Mouse (Mus musculus): ENCODE data around the gene Otx1.

The Otx1 gene

GRCm38 (mm10) chr11:22002783-22003340 is at the start of gene Otx1:
Otx1 (minus strand) TSS chr11:22002897.
- DNase-seq (ENCODE audit: low spot score) = peak; percentile 30

- DNase-seq (ENCODE audit: low spot score) = no peak
These were observed 48.2 kb upstream of the Otx1 start for GRCm38 (mm10) chr11:22050864-22051263.

GRCm38 (mm10) chr11:22039854-22040426 is 37.2 kb upstream of the Otx1 start:
- no peak for DNase-seq (ENCODE audit: low spot score)

GRCm38 (mm10) chr11:22034564-22035105 is 31.9 kb upstream of the Otx1 start:
- DNase-seq (ENCODE audit: low spot score) = no peak

- no peak for DNase-seq (ENCODE audit: low spot score)
These were observed 30.9 kb upstream of the Otx1 start for GRCm38 (mm10) chr11:22033582-22033981.

GRCm38 (mm10) chr11:22020602-22021001 is 17.9 kb upstream of the Otx1 start:
- DNase-seq (ENCODE audit: low spot score) = no peak

- DNase-seq (ENCODE audit: low spot score) = no peak
These were observed 14.7 kb upstream of the Otx1 start for GRCm38 (mm10) chr11:22017444-22017843.

- no peak for DNase-seq (ENCODE audit: low spot score)
These were observed 13.6 kb upstream of the Otx1 start for GRCm38 (mm10) chr11:22016341-22016740.

GRCm38 (mm10) chr11:22008817-22009216 is 6.1 kb upstream of the Otx1 start:
- no peak for DNase-seq (ENCODE audit: low spot score)

GRCm38 (mm10) chr11:22008129-22008596 is 5.5 kb upstream of the Otx1 start:
- peak; percentile 44 for DNase-seq (ENCODE audit: low spot score)

GRCm38 (mm10) chr11:22007781-22008110 is 5.0 kb upstream of the Otx1 start:
- DNase-seq (ENCODE audit: low spot score) = no peak

GRCm38 (mm10) chr11:22007088-22007780 is 4.5 kb upstream of the Otx1 start:
- peak; percentile 67 for DNase-seq (ENCODE audit: low spot score)

GRCm38 (mm10) chr11:22006471-22007087 is 3.9 kb upstream of the Otx1 start:
- peak; percentile 50 for DNase-seq (ENCODE audit: low spot score)

GRCm38 (mm10) chr11:22005281-22005870 is 2.7 kb upstream of the Otx1 start:
- DNase-seq (ENCODE audit: low spot score) = no peak

GRCm38 (mm10) chr11:22004331-22004841 is 1.7 kb upstream of the Otx1 start:
- peak; percentile 11 for DNase-seq (ENCODE audit: low spot score)

- DNase-seq (ENCODE audit: low spot score) = peak; percentile 27
These were observed 764 bp upstream of the Otx1 start for GRCm38 (mm10) chr11:22003341-22003981.

- DNase-seq (ENCODE audit: low spot score) = peak; percentile 29
These were observed 475 bp downstream of the Otx1 start for GRCm38 (mm10) chr11:22002062-22002782.

GRCm38 (mm10) chr11:22001321-22002061 is 1.2 kb downstream of the Otx1 start:
- peak; percentile 88 for DNase-seq (ENCODE audit: low spot score)

- peak; percentile 16 for DNase-seq (ENCODE audit: low spot score)
These were observed 2.2 kb downstream of the Otx1 start for GRCm38 (mm10) chr11:22000316-22001076.
